Mouse (Mus musculus) bone marrow macrophage, adult 2 months (primary cell): ENCODE results near the gene Sox3.

Experiments
- CTCF ChIP-seq: IDR thresholded peaks from 2 replicates; pipeline ENCODE4 v1.5.1; 2012; ENCODE audit warnings: low read depth, mild to moderate bottlenecking, low read length, moderate library complexity
- POLR2A ChIP-seq: IDR thresholded peaks from 2 replicates; pipeline ENCODE4 v1.6.1; 2012; ENCODE audit warnings: mild to moderate bottlenecking, low read depth, low read length, borderline replicate concordance

GRCm38 (mm10) chrX:60899546-60899945 is 6.3 kb upstream of the Sox3 start:
- TF ChIP-seq POLR2A (no peak), CTCF (no peak)
